Mouse (Mus musculus): ENCODE results near the gene Nr2c1. TPM values are rescaled to one million over a fixed set of nuclear protein-coding genes. Genes with fewer than 3 reads are reported as not detected.

Gene Nr2c1
- polyA plus RNA-seq (2012; rRNA removed): 2.3 and 3.0 TPM in 2 replicates

GRCm38 (mm10) chr10:94147756-94148531 is at the start of gene Nr2c1:
Gene Nr2c1, plus strand, starts transcription at chr10:94148023.

GRCm38 (mm10) chr10:94198482-94199405 is 50.9 kb downstream of the Nr2c1 start, which contains the start of gene Ndufa12:
Gene Ndufa12, plus strand, starts transcription at chr10:94198720.

Other genes starting within 250 kb of the Nr2c1 start
- gene Vezt, start 112.2 kb upstream of the Nr2c1 start, polyA plus RNA-seq (2012; rRNA removed): 6.0 and 7.7 TPM in 2 replicates
- 3.4 and 3.5 TPM in 2 replicates for gene Fgd6, start 112.0 kb upstream of the Nr2c1 start, polyA plus RNA-seq (2012; rRNA removed)
- gene Ndufa12, start 50.7 kb downstream of the Nr2c1 start, polyA plus RNA-seq (2012; rRNA removed): 57.0 and 66.1 TPM in 2 replicates
- gene Gm4792, start 150.7 kb downstream of the Nr2c1 start, polyA plus RNA-seq (2012; rRNA removed): not detected in 2 replicates
- 39.4 and 42.3 TPM in 2 replicates for gene Tmcc3, start 163.9 kb downstream of the Nr2c1 start, polyA plus RNA-seq (2012; rRNA removed)

All from colon, adult 2 months (tissue).